Mouse (Mus musculus): ENCODE measurements around the gene Chek2. TPM values are rescaled to one million over a fixed set of nuclear protein-coding genes. Genes with fewer than 3 reads are reported as not detected.

Gene Chek2
- total RNA-seq, 2 experiments from 2014 or later = 2.6 to 3.0 TPM

- intact Hi-C loops (cut with DNase I) = no loop called here
- DNase-seq = no peak
Observed at GRCm38 (mm10) chr5:110897114-110897788, 57.5 kb downstream of the Chek2 start.

GRCm38 (mm10) chr5:110898169-110898568 is 58.4 kb downstream of the Chek2 start:
- DNase-seq = no peak
- intact Hi-C loops (cut with DNase I) = no loop called here

- no peak for DNase-seq
- intact Hi-C loops (cut with DNase I) = no loop called here
Observed at GRCm38 (mm10) chr5:110898785-110899184, 59.0 kb downstream of the Chek2 start.

- no peak for DNase-seq
- intact Hi-C loops (cut with DNase I) = no loop called here
Observed at GRCm38 (mm10) chr5:110900331-110900730, 60.6 kb downstream of the Chek2 start.

- no peak for DNase-seq
- intact Hi-C loops (cut with DNase I) = no loop called here
Observed at GRCm38 (mm10) chr5:110906708-110907107, 66.9 kb downstream of the Chek2 start.

GRCm38 (mm10) chr5:110908879-110909278 is 69.1 kb downstream of the Chek2 start:
- intact Hi-C loops (cut with DNase I) = no loop called here
- DNase-seq = no peak

GRCm38 (mm10) chr5:110909955-110910589 is 70.3 kb downstream of the Chek2 start:
- no peak for DNase-seq
- intact Hi-C loops (cut with DNase I) = no loop called here

GRCm38 (mm10) chr5:110914859-110915258 is 75.1 kb downstream of the Chek2 start:
- DNase-seq = peak; percentile 15
- intact Hi-C loops (cut with DNase I) = no loop called here

- DNase-seq = peak; percentile 34
- intact Hi-C loops (cut with DNase I) = loop anchor here (2.0 kb wide), 1 partner anchor 31 kb away; no protein-coding TSS in a partner anchor
Observed at GRCm38 (mm10) chr5:110916241-110916640, 76.5 kb downstream of the Chek2 start.

GRCm38 (mm10) chr5:110919541-110919940 is 79.8 kb downstream of the Chek2 start:
- intact Hi-C loops (cut with DNase I) = no loop called here

GRCm38 (mm10) chr5:110923336-110923735 is 83.6 kb downstream of the Chek2 start:
- no peak for DNase-seq
- intact Hi-C loops (cut with DNase I) = loop anchor here (5.0 kb wide), 1 partner anchor 86 kb away; the partner anchor contains the start of genes Chek2 and Hscb

More at GRCm38 (mm10) chr5:110919541-110919940, 79.8 kb downstream of the Chek2 start:
- DNase-seq = no peak

Other genes starting within 250 kb of the Chek2 start
- 10 to 100 TPM; 35.2 to 47.0 TPM for gene Noc4l, start 186.6 kb upstream of the Chek2 start, total RNA-seq (2021)
- 10 to 100 TPM; 28.0 to 32.5 TPM for gene Ddx51, start 186.5 kb upstream of the Chek2 start, total RNA-seq (2021)
- gene Ep400, start 69.3 kb upstream of the Chek2 start, total RNA-seq (2021) = 100 to 1,000 TPM; 121 to 122 TPM
- 10 to 100 TPM; 18.7 to 20.3 TPM for gene Pus1, start 59.3 kb upstream of the Chek2 start, total RNA-seq (2021)
- gene Ulk1, start 29.9 kb upstream of the Chek2 start, total RNA-seq (2021) = 100 to 1,000 TPM in 1 of 2 experiments, 10 to 100 TPM in 1; 94.5 to 101 TPM
- gene Hscb, start 202 bp upstream of the Chek2 start, total RNA-seq (2021) = 1 to 10 TPM; 6.3 to 8.0 TPM
- 100 to 1,000 TPM in 1 of 2 experiments, 10 to 100 TPM in 1; 97.3 to 112 TPM for gene Ttc28, start 39.8 kb downstream of the Chek2 start, total RNA-seq (2021)

Measured in left cerebral cortex, postnatal 4 days (tissue).